Mouse (Mus musculus) CH12.LX (cell line): ENCODE measurements around the gene Sh3d21.

Source experiments
- CHD1 ChIP-seq: IDR thresholded peaks from 2 replicates; pipeline ENCODE4 v1.6.1; 2012; ENCODE audit warnings: low read depth, low read length, improper control_type of control experiment, inconsistent platforms
- CTCF ChIP-seq, 2 experiments: IDR thresholded peaks in 1 of 2; conservative IDR thresholded peaks in 1 of 2; 2 replicates each; pipeline ENCODE4 v1.5.1; 2011 to 2012; ENCODE audit warnings: low read depth in 2 of 2, low read length in 2 of 2, improper control_type of control experiment in 1 of 2, inconsistent platforms in 1 of 2, mild to moderate bottlenecking in 1 of 2, moderate library complexity in 1 of 2
- ELF1 ChIP-seq: IDR thresholded peaks from 2 replicates; pipeline ENCODE4 v1.6.1; 2014; ENCODE audit warnings: low read depth, mild to moderate bottlenecking, inconsistent platforms, low read length, improper control_type of control experiment
- EP300 ChIP-seq: IDR thresholded peaks from 2 replicates; pipeline ENCODE4 v1.6.1; 2011; ENCODE audit warnings: low read length, improper control_type of control experiment
- POLR2A ChIP-seq: IDR thresholded peaks from 2 replicates; pipeline ENCODE4 v1.6.1; 2011; ENCODE audit warnings: low read depth, mild to moderate bottlenecking, improper control_type of control experiment, low read length
- USF1 ChIP-seq: IDR thresholded peaks from 2 replicates; pipeline ENCODE4 v1.6.1; 2014; ENCODE audit warnings: low read depth, mild to moderate bottlenecking, inconsistent platforms, low read length, improper control_type of control experiment
- ZKSCAN1 ChIP-seq: IDR thresholded peaks from 2 replicates; pipeline ENCODE4 v1.6.1; 2012; ENCODE audit warnings: low read depth, inconsistent platforms, low read length, improper control_type of control experiment, borderline replicate concordance
- ZNF384 ChIP-seq: IDR thresholded peaks from 2 replicates; pipeline ENCODE4 v1.6.1; 2012; ENCODE audit warnings: low read depth, low read length, improper control_type of control experiment, inconsistent platforms

DNA sequence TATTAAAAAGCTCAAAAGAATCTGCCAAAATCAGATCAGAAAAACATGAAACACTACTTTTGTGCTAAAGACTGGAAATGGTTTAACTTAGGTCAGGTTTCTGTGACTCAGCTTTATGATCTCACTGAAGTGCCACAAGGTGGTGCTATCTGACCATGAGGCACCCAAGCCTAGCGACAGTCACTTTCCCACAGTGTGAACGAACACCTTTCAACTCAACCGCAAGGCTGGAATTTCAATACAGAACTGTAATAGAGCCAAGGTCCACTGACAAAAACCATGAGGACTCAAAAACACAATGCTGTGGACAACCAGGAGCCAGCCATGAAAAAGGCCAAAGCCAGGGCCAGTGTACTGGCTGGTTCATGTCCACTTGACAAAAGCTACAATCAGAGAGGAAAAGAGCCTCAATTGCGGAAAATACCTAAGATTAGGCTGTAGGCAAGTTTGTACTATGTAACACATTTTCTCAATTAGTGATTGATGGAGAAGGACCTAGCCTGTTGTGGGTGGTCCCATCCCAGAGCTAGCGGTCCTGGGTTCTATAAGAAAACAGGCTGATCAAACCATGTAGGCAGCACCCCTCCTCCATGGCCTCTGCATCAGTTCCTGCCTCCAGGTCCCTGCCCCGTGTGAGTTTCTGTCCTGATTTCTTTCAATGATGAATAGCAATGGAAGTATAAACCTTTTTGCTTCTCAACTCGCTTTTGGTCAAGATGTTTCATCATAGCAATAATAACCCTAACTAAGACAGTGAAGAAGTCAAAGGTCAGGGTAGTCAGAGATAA, 18.1 kb upstream of the Sh3d21 start:
- TF ChIP-seq CTCF (conservative IDR thresholded peaks at IDR 0.05 in 1 of 2, IDR thresholded peaks at IDR 0.05 in 1 of 2; ENCODE audit: low read depth in 2 of 2, low read length in 2 of 2): peak in 1 of 2 experiments; percentile 76; a peak in 2 of 4 replicates
- TF ChIP-seq CHD1: no peak
- no peak for TF ChIP-seq POLR2A
- no peak for TF ChIP-seq ZKSCAN1
- no peak for TF ChIP-seq USF1
- no peak for TF ChIP-seq ELF1
- no peak for TF ChIP-seq EP300
- no peak for TF ChIP-seq ZNF384
